Mouse (Mus musculus) CH12.LX (cell line): ENCODE results near the gene Smyd5. TPM values are rescaled to one million over a fixed set of nuclear protein-coding genes. Genes with fewer than 3 reads are reported as not detected.
A peak's percentile ranks its signal among the peaks of the same experiment; 100 is the strongest.

Experiments
- DNase-seq: peaks from one replicate; pipeline ENCODE4 v3.0.0-alpha.2; 2013; ENCODE audit errors: extremely low read depth
- H3K27ac ChIP-seq: 2 replicates; pipeline ENCODE4 v1.5.1; 2012; ENCODE audit warnings: low read depth, mild to moderate bottlenecking, control low read depth, moderate library complexity; ENCODE audit not compliant: insufficient read depth
- H3K27me3 ChIP-seq: replicated peaks from 2 replicates; pipeline ENCODE3; 2012; ENCODE audit warnings: inconsistent platforms
- H3K36me3 ChIP-seq, 2 experiments: replicated peaks in 1 of 2; 2 replicates each; pipeline versions ENCODE3 to v1.6.1; 2012; ENCODE audit warnings: inconsistent platforms in 1 of 2, low read length in 1 of 2, mild to moderate bottlenecking in 1 of 2, mixed read lengths in 1 of 2, moderate library complexity in 1 of 2; ENCODE audit not compliant: control insufficient read depth in 1 of 2, insufficient read depth in 1 of 2
- H3K4me1 ChIP-seq, 2 experiments: 2 replicates each; pipeline ENCODE4 v1.6.1; 2012; ENCODE audit warnings: inconsistent platforms in 1 of 2, moderate library complexity in 1 of 2; ENCODE audit not compliant: insufficient read depth in 2 of 2, control insufficient read depth in 1 of 2
- H3K4me2 ChIP-seq: 2 replicates; pipeline ENCODE4 v1.6.1; 2012; ENCODE audit warnings: low read depth, mild to moderate bottlenecking, control low read depth; ENCODE audit not compliant: poor library complexity, insufficient read depth, severe bottlenecking
- H3K4me3 ChIP-seq, 3 experiments: fragments of 150-350 bp in 1 of 3; sonication (generic) in 1 of 3; replicated peaks in 1 of 3; 2 replicates each; pipeline versions ENCODE3 to v1.5.1; 2011 to 2012; ENCODE audit warnings: low read depth in 2 of 3, low read length in 2 of 3, mild to moderate bottlenecking in 2 of 3, moderate library complexity in 2 of 3, control low read depth in 1 of 3, improper control_type of control experiment in 1 of 3, inconsistent platforms in 1 of 3, mixed read lengths in 1 of 3; ENCODE audit not compliant: poor library complexity in 1 of 3
- H3K79me2 ChIP-seq: replicated peaks from 2 replicates; pipeline ENCODE4 v1.6.1; 2012; ENCODE audit warnings: mild to moderate bottlenecking, moderate library complexity; ENCODE audit not compliant: control insufficient read depth, poor library complexity, insufficient read depth, severe bottlenecking; ENCODE audit errors: extremely low read depth
- H3K9ac ChIP-seq: 2 replicates; pipeline ENCODE4 v1.6.1; 2012; ENCODE audit warnings: low read depth, mild to moderate bottlenecking, control low read depth, moderate library complexity; ENCODE audit not compliant: insufficient read depth
- H3K9me3 ChIP-seq: replicated peaks from 2 replicates; pipeline ENCODE3; 2012; ENCODE audit warnings: low read length, inconsistent platforms, mixed read lengths
- BHLHE40 ChIP-seq: IDR thresholded peaks from 2 replicates; pipeline ENCODE4 v1.6.1; 2011; ENCODE audit warnings: mild to moderate bottlenecking, low read depth, low read length, improper control_type of control experiment
- CHD2 ChIP-seq: IDR thresholded peaks from 2 replicates; pipeline ENCODE4 v1.6.1; 2011; ENCODE audit warnings: low read length, improper control_type of control experiment
- E2F4 ChIP-seq: IDR thresholded peaks from 2 replicates; pipeline ENCODE4 v1.6.1; 2011; ENCODE audit warnings: low read depth, low read length, improper control_type of control experiment; ENCODE audit not compliant: insufficient replicate concordance
- EP300 ChIP-seq: IDR thresholded peaks from 2 replicates; pipeline ENCODE4 v1.6.1; 2011; ENCODE audit warnings: low read length, improper control_type of control experiment
- HCFC1 ChIP-seq: IDR thresholded peaks from 2 replicates; pipeline ENCODE4 v1.6.1; 2012; ENCODE audit warnings: low read depth, mild to moderate bottlenecking, inconsistent platforms, low read length, improper control_type of control experiment
- IRF4 ChIP-seq: IDR thresholded peaks from 2 replicates; pipeline ENCODE4 v1.6.1; 2014; ENCODE audit warnings: low read depth, mild to moderate bottlenecking, inconsistent platforms, low read length, improper control_type of control experiment
- JUN ChIP-seq: IDR thresholded peaks from 2 replicates; pipeline ENCODE4 v1.6.1; 2011; ENCODE audit warnings: low read depth, mild to moderate bottlenecking, low read length, improper control_type of control experiment, moderate library complexity; ENCODE audit not compliant: insufficient read depth
- JUND ChIP-seq: conservative IDR thresholded peaks from 2 replicates; pipeline ENCODE4 v1.6.1; 2011; ENCODE audit warnings: low read depth, low read length, improper control_type of control experiment
- MAX ChIP-seq: IDR thresholded peaks from 2 replicates; pipeline ENCODE4 v1.6.1; 2011; ENCODE audit warnings: low read length, improper control_type of control experiment
- MAZ ChIP-seq: IDR thresholded peaks from 2 replicates; pipeline ENCODE4 v1.6.1; 2012; ENCODE audit warnings: low read depth, mild to moderate bottlenecking, inconsistent platforms, low read length, improper control_type of control experiment, moderate library complexity
- MXI1 ChIP-seq: IDR thresholded peaks from 2 replicates; pipeline ENCODE4 v1.6.1; 2011; ENCODE audit warnings: mild to moderate bottlenecking, low read depth, low read length, improper control_type of control experiment
- NELFE ChIP-seq: IDR thresholded peaks from 2 replicates; pipeline ENCODE4 v1.6.1; 2011; ENCODE audit warnings: low read depth, low read length, improper control_type of control experiment
- PAX5 ChIP-seq: IDR thresholded peaks from 2 replicates; pipeline ENCODE4 v1.6.1; 2012; ENCODE audit warnings: low read length, inconsistent platforms, mixed read lengths
- POLR2A ChIP-seq: IDR thresholded peaks from 2 replicates; pipeline ENCODE4 v1.6.1; 2011; ENCODE audit warnings: low read depth, mild to moderate bottlenecking, improper control_type of control experiment, low read length
- RAD21 ChIP-seq: IDR thresholded peaks from 2 replicates; pipeline ENCODE4 v1.6.1; 2011; ENCODE audit warnings: low read depth, mild to moderate bottlenecking, low read length, improper control_type of control experiment, moderate library complexity
- RCOR1 ChIP-seq: conservative IDR thresholded peaks from 2 replicates; pipeline ENCODE4 v1.6.1; 2012; ENCODE audit warnings: low read depth, mild to moderate bottlenecking, inconsistent platforms, low read length, improper control_type of control experiment
- SMC3 ChIP-seq: IDR thresholded peaks from 2 replicates; pipeline ENCODE4 v1.6.1; 2011; ENCODE audit warnings: low read depth, low read length, improper control_type of control experiment
- TBP ChIP-seq: conservative IDR thresholded peaks from 2 replicates; pipeline ENCODE4 v1.6.1; 2011; ENCODE audit warnings: low read depth, low read length, improper control_type of control experiment
- TCF12 ChIP-seq: IDR thresholded peaks from 2 replicates; pipeline ENCODE4 v1.6.1; 2014; ENCODE audit warnings: low read depth, mild to moderate bottlenecking, inconsistent platforms, low read length, improper control_type of control experiment
- UBTF ChIP-seq: IDR thresholded peaks from 2 replicates; pipeline ENCODE4 v1.6.1; 2012; ENCODE audit warnings: low read depth, mild to moderate bottlenecking, inconsistent platforms, low read length, improper control_type of control experiment, moderate library complexity
- ZNF384 ChIP-seq: IDR thresholded peaks from 2 replicates; pipeline ENCODE4 v1.6.1; 2012; ENCODE audit warnings: low read depth, low read length, improper control_type of control experiment, inconsistent platforms
- dilution Hi-C: fragments of 300-500 bp; cut with MboI; formaldehyde crosslinking; loops from 2 replicates; pipeline ENCODE4 v1.14.3; 2020; ENCODE audit warnings: low sequenced_read_pairs; ENCODE audit not compliant: extremely low pct_unique_long_range_greater_than_20kb, extremely low pct_ligation_motif_present
- in situ Hi-C: fragments of 300-500 bp; cut with MboI; formaldehyde crosslinking; loops from 3 replicates; pipeline ENCODE4 v1.14.3; 2019; ENCODE audit warnings: low sequenced_read_pairs, low pct_ligation_motif_present, low pct_unique_long_range_greater_than_20kb, mixed read lengths
- polyA plus RNA-seq: library from polyadenylated mRNA; unstranded; fragments of >175 nt; gene quantifications from 2 replicates; pipeline ENCODE4 v1.2.1, GENCODE M21; 2012; ENCODE audit warnings: low read depth; ENCODE audit not compliant: insufficient read length
- total RNA-seq, 2 experiments: library from RNA; depleted of rRNA; stranded (reverse); fragments of 300-350 nt in 1 of 2; fragments of >200 nt in 1 of 2; gene quantifications; 2 replicates each; pipeline ENCODE4 v1.2.3; 2012 to 2014

Gene Smyd5
- total and polyA plus RNA-seq, 3 experiments = 68.1 to 109 (median 75.5) TPM

- TF ChIP-seq MXI1 = no peak
- peak; percentile 39; the same call in 1 of the 2 replicates for TF ChIP-seq IRF4
- TF ChIP-seq CHD2 = 0 out of 2 replicates have a peak, but pooled peaks have one; percentile 25
- TF ChIP-seq EP300 = no peak
- TF ChIP-seq HCFC1 = peak; percentile 34
- TF ChIP-seq SMC3 = peak; percentile 59
- TF ChIP-seq E2F4 = 0 out of 2 replicates have a peak, but pooled peaks have one; percentile 27
- TF ChIP-seq JUND = no peak
These were observed 21.0 kb upstream of the Smyd5 start (continued) for GRCm38 (mm10) chr6:85410771-85411273.

GRCm38 (mm10) chr6:85415829-85416228 lies 16.0 kb upstream of the Smyd5 start:
- Histone ChIP-seq H3K4me1 (no peaks in the 10 kb centered on the region), H3K4me3 (no peak overlapping the region), H3K27me3 (peaks cover 70% of the 10 kb centered on the region), H3K36me3 (no peaks in the 10 kb centered on the region), H3K9ac (no peak overlapping the region), H3K79me2 (no peaks in the 10 kb centered on the region), H3K4me2 (no peak overlapping the region), H3K9me3 (no peaks in the 10 kb centered on the region), H3K27ac (no peak overlapping the region)
- no peak for DNase-seq
- TF ChIP-seq MAZ = no peak
- no peak for TF ChIP-seq BHLHE40
- TF ChIP-seq NELFE = no peak
- TF ChIP-seq RAD21 = no peak
- TF ChIP-seq ZNF384 = no peak
- TF ChIP-seq IRF4 = no peak
- no peak for TF ChIP-seq TBP
- no peak for TF ChIP-seq HCFC1
- dilution Hi-C loops = no loop called here
- in situ Hi-C loops = no loop called here

GRCm38 (mm10) chr6:85419150-85419549 lies 12.6 kb upstream of the Smyd5 start:
- H3K9ac ChIP-seq = no peak overlapping the region
- in situ Hi-C loops = no loop called here
- no peak overlapping the region for H3K4me3 ChIP-seq
- peaks cover 82% of the 10 kb centered on the region for H3K27me3 ChIP-seq
- dilution Hi-C loops = no loop called here
- H3K4me1 ChIP-seq = no peaks in the 10 kb centered on the region
- DNase-seq = no peak
- no peaks in the 10 kb centered on the region for H3K36me3 ChIP-seq
- no peaks in the 10 kb centered on the region for H3K79me2 ChIP-seq
- no peaks in the 10 kb centered on the region for H3K9me3 ChIP-seq
- no peak overlapping the region for H3K27ac ChIP-seq
- no peak overlapping the region for H3K4me2 ChIP-seq
- TF ChIP-seq UBTF (no peak), MAX (no peak), TBP (no peak), TCF12 (no peak), MXI1 (no peak), JUN (no peak), POLR2A (no peak), E2F4 (no peak), HCFC1 (no peak), PAX5 (no peak), RCOR1 (no peak), JUND (no peak)
